Mouse (Mus musculus): Measurements from ENCODE around the gene Adarb1.

The Adarb1 gene

GRCm38 (mm10) chr10:77434457-77435151 is 16.5 kb upstream of the Adarb1 start:
- peak; percentile 47 for DNase-seq

- no peak for DNase-seq
Observed at GRCm38 (mm10) chr10:77434076-77434456, 16.0 kb upstream of the Adarb1 start.

DNA sequence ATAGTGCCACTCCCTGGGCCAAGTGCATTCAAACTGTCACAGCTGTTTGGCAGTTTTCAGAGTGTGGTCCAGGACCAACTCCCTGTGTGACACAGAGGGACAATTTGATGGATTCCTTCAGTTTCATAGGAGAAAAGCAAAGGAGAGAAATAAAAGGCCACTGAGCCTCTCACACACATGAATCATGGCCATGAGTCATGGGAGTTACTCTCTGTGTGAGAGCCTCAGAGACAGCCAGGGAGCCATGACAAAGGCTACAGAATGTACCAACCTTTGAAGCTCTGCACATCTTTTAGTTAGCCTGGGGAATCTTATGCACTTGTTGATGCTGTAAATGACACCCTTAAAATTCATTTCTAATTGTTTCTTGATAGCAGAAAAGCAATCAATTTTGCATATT is 12.7 kb upstream of the Adarb1 start:
- DNase-seq: no peak

GRCm38 (mm10) chr10:77429921-77430320 is 11.9 kb upstream of the Adarb1 start:
- DNase-seq: no peak

DNA sequence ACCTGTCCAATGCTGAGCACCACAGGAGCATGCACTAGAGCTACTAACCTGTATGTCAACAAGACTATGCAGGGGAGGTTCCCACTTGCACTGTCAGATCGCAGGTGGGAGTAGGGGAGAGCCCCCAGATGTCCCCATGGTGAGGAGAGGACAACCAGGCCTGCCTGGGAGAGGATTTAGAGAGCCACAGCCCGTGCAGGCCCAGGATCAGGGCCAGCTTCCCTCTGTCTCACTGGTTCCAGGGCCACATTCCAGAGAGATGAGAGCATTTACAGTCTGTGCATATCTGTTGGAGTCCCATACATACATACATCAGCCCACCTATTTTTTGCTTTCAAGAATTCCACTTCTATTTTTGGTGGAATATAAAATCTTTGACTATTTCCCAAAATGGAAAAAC is 9.5 kb upstream of the Adarb1 start:
- DNase-seq: no peak

- no peak for DNase-seq
Observed at GRCm38 (mm10) chr10:77420190-77420589, 2.1 kb upstream of the Adarb1 start.

DNA sequence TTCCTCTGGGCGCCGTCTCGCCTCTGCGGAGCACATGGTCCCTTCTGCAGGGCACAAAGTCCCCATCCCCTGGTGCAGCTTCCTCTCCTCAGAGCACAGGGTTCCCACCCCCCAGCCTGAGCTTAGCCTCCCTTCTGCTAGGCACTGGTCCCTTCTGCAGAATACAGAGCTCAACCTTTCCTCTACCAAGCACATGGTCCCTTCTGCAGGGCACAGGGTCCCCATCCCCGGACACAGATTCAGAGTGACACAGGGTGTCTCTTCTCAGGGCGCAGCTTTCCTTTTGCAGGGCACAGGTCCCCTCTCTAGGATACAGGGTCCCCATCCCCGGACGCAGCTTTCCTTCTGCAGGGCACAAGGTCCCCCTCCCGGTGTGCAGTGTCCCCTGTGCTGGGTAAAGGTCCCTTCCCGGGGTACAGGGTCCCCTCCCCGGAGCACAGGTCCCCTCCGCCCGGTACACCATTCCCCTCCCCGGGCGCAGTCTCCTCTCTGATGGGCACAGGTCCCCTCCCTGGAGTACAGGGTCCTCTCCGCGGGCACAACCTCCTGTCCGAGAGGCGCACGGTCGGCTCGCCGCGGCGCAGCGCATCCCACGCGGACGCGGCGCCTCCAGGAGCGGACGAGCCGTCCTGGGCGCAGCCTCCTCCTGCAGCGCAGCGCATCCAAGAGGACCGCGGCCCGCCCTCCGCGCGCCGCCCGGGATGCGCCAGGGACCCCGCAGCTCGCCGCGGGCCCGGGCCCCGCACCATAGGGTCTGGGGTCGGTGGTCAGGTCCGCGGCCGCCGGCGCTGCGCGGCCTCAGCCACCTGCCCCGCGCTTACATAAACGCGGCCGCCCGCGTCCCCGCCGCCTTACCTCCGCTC is 599 bp downstream of the Adarb1 start:
- peak; percentile 51 for DNase-seq

- DNase-seq: peak; percentile 33
Observed at GRCm38 (mm10) chr10:77416666-77417239, 1.3 kb downstream of the Adarb1 start.

DNA sequence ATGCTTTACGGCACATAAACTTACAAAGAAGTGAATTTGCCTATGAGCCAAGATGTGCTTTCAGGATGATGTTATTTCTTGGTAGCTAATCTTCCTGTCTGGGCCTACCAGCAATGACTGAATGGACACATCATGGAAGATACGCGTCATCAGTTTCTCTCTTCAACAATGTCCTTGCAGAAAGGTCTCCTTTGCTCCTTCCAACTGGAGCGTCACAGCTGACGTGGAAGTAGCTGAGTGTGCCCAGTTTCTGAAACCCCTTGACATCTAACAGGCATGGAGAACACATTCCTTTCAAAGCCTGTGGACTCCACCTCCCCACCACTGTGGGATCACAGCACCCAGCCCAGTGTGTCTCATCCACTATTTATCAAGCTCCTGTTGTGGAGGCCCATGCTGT is 2.2 kb downstream of the Adarb1 start:
- no peak for DNase-seq

- no peak for DNase-seq
Observed at GRCm38 (mm10) chr10:77413791-77414190, 4.3 kb downstream of the Adarb1 start.

DNA sequence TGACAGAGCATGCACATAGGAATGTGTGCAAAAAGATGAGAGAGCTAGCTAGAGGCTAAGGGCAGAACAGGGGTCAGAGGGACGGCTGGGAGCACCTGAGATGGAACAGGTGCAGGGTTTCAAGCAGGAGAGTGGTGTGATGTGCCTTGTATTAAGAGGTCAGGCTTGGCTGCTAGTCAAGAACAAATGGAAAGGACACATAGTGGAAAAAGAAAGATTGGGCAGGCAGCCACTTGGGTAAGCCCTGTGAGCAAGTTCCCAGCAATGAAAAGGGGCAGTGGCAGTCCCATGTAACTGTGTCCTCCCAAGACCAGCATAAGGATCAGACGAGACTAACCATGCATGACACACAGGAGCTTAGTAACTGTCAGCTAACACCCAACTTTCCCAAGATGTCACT is 8.9 kb downstream of the Adarb1 start:
- DNase-seq: no peak

GRCm38 (mm10) chr10:77408241-77408640 is 9.8 kb downstream of the Adarb1 start:
- no peak for DNase-seq

- DNase-seq: no peak
Observed at GRCm38 (mm10) chr10:77406486-77406885, 11.6 kb downstream of the Adarb1 start.

GRCm38 (mm10) chr10:77402463-77402862 is 15.6 kb downstream of the Adarb1 start:
- DNase-seq: no peak

DNA sequence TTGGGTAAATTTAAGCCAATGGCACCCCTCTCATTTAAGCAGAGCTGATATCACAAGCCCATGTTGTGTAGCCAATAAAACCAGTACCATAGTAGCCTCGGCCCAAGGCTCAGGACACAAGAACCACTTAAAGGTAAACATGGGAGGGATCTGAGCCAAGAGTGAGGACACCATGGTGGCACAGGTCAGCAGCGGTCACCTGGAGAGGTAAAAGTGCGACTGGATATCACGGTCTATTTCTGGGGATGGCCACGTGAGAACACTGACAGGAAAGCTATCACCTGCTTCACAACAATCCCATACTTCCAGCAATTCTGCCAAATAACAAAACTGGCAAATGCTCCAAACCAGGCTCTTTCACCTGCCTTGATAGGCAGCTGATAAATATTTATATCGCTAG is 17.0 kb downstream of the Adarb1 start:
- no peak for DNase-seq

GRCm38 (mm10) chr10:77399938-77400337 is 18.1 kb downstream of the Adarb1 start:
- peak; percentile 57 for DNase-seq

- peak; percentile 45 for DNase-seq
Observed at GRCm38 (mm10) chr10:77398082-77398481, 20.0 kb downstream of the Adarb1 start.

- DNase-seq: peak; percentile 53
Observed at GRCm38 (mm10) chr10:77397056-77397642, 20.9 kb downstream of the Adarb1 start.

DNA sequence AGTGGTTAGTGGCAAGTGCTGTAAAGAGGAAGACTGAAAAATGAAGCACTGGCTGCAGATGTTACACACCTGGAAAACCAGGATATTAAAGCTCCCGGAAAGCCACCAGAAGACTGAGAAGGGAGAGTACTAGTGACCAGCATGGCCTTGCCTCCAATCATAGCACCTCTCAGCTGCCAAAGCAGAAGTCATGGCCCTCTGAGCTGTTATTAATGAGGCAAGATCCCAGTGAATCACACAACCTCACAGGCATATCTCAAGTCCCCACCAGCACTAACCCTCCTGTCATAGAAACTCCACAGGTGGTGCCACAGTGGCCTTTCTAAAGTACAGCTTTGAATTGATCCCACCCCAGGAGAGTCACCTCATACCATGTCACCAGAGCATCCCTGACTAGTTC is 22.1 kb downstream of the Adarb1 start:
- DNase-seq: no peak

DNA sequence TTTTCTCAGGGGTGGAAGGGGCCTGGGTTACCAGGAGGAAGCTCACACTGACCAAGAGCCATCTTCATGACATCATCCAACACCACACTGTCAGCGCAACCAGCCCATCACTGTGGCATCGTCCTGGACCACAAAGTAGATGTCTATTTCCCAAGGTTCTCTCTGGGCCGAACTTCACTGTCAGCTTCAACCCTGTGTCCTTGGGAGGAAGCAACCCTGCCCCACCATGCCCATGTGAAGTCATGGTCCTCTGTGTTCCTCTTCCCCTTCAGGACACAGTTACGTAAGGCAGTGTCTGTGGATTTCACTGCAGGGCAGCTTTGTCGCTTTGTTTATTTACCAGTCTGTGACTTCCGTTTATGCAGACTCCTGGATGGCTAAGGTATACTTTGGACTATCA is 27.0 kb downstream of the Adarb1 start:
- no peak for DNase-seq

- DNase-seq: no peak
Observed at GRCm38 (mm10) chr10:77387558-77387957, 30.5 kb downstream of the Adarb1 start.

DNA sequence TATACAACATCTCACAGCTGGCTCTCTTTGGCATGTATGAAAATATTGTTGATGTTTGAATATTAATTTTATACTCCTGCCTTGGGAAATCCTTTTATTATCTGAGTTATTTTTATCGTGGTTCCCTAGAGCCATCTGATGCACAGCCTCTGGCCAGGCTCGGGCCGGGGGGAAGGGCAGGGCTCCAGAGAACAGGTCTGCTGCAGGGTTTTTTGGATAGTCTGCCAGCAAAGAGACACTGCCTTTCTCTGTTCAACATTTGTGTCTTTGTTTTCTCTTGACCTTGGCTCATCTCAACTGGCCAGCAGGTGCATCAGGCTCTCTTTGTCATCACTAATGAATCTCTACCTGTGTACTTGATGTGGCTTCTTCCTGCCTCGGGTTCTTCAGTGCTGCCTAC is 32.3 kb downstream of the Adarb1 start:
- DNase-seq: peak; percentile 54

GRCm38 (mm10) chr10:77383045-77383444 is 35.0 kb downstream of the Adarb1 start:
- no peak for DNase-seq

DNA sequence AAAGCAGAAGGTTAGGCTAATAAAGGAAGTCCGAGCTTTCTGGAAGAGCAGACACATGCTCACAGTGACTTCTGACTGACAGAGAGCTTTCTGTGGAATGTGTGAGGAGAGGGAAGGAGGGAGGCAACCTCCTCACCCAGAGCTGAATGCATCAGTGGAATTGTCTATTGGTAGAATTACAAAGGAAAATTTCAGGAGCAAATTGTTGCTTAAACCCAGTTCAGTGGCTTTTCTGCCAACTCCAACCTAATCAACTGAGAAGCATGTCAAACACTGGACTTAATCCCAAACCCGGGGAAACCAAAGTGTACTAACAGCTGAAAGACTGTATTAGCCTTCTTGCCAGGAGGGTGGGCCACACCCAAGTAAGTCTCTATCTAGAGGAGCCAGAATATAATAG is 36.9 kb downstream of the Adarb1 start:
- DNase-seq: no peak

Data from cerebellum, adult 11 months (tissue).